Mouse (Mus musculus) right cerebral cortex, postnatal 36 days (tissue): ENCODE measurements at regions not wholly inside any gene's neighbourhood (a gene's known extent, or its start where the extent isn't known, plus 50 kb on each side); places are given as distances from the start of the nearest gene placed in this dataset.

Experiments
- DNase-seq, 2 experiments: peaks; one replicate each; pipeline ENCODE4 v3.0.0; 2022; ENCODE audit warnings: low spot score in 2 of 2, mixed read lengths in 1 of 2

DNA sequence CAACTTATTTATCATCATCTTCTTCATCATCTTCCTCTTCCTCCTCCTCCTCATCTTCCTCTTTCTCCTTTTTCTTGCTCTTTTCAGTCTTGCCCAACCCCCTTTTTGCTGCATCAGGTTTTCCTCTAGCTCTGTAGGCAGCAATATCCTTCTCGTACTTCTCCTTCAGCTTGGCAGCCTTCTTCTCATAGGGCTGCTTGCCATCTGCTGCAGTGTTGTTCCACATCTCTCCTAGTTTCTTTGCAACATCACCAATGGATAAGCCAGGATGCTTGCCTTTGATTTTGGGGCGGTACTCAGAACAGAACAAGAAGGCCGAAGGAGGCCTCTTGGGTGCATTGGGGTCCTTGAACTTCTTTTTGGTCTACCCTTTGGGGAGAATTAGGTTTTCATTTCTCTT, 98.7 kb upstream of the Lin7c start:
- peak; percentile 8 to 11 for DNase-seq

DNA sequence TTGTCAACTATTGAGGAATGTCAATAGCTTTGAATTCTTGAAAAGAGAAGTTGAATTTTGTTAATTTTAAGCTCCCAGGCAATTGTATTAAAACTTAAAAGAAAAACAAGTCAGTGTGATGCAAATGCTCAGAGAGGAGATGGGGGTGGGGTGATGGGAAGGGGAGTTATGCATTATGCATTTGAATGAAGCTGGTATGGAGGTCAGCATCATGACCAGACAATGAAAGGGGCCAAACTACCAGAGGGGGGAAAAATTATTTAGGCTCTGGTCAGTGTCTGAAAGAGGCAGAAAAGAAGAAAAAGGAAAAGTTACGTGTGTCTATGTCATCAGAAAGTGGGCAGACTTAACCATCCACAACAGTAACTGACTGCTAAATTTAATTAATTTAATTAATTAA, 73.7 kb upstream of the Lin7c start:
- no peak for DNase-seq

DNA sequence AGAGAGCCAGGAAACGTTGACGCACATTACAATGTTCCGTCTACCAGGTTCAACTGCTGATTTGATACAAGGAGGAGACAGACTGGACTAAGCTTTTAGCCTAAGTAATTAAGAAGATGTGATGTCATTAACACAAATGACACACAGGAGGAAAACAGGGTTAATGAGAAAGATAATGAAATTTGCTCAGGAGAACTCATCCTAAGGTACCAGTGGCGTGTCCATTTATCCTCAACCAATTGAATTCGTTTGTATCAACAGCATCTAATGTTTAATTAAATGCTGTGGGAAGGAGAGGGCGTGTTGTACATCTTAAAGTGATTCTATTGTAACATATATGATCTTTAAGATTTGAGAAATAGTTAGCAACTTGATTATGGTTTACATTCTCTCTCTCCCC, 70.3 kb upstream of the Lin7c start:
- DNase-seq = no peak

GRCm38 (mm10) chr2:109820869-109821268, 69.8 kb upstream of the Lin7c start:
- no peak for DNase-seq

DNA sequence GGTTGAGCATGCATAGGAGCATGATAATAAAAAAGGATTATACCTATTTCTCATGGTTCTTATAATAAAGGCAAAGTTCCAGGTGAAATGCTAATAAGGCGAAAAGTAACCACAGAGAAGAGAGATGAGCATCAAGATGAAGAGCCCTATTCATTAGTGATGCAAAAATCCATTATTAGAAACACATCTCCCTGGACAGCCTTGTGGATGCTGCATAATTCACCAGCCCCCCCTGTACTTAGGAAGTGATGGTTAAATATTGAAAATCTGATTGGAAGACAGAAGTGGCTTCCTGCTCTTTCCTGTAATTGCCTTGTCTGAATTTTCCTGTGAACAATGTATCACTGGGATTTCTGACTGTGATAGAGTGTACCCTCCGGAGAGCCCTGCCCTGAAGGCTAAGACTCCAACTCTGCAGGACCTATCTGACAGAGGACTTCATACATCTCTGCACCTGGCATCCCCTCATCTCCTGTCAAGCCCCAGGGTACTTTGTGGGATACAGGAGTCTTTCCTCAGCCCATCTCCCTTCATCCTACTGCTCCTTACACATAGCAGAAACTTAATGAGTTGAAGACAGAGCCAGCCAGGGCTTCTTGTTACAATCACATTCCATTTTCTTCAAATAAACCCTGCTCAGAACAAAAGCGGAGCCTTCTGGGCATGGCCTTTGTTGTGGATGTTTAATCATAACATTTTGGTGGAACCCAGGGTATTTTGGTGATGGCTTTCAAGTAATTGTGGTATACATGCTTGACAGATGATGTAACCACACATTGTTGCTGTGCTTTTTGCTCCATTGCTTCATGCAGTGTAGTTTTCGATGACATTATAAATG, 67.4 kb upstream of the Lin7c start:
- no peak for DNase-seq

GRCm38 (mm10) chr2:109840258-109840657, 50.4 kb upstream of the Lin7c start:
- DNase-seq = no peak
